Mouse (Mus musculus): Measurements from ENCODE around the gene Dpm1. TPM values are rescaled to one million over a fixed set of nuclear protein-coding genes. Genes with fewer than 3 reads are reported as not detected.

The Dpm1 gene
- polyA plus RNA-seq, 1 experiment from 2014 or later = 169 TPM

DNA sequence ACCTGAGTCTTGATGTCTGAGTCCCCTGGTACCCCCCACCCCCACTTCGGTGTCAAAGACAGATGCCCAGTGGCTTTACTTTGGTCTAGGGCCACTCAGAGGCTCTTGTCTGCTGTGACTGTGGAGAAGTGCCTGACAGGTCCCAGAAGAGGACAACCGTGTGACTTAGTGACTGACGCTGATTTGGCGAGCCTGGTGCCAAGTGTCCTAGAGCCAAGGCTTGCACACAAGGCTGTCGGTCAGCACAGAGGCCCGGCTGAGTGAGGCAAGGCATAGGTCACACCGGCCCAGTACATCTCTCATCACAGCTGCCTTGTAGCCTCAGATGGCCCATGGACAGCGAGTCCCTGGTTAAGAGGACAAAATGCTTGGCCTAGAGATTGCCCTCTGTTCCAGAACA is 28.7 kb upstream of the Dpm1 start:
- TF ChIP-seq CTCF (IDR thresholded peaks at IDR 0.05; ENCODE audit: low read depth) = no peak
- H3K9ac ChIP-seq (ENCODE audit: low read depth, low read length) = no peak overlapping the region
- DNase-seq (ENCODE audit: low spot score) (no peak), ATAC-seq (replicated peaks; ENCODE audit: low FRiP score, low read depth) (no peak)
- H3K36me3 ChIP-seq (ENCODE audit: insufficient read depth, low read length) = no peaks in the 10 kb centered on the region
- no peak overlapping the region for H3K4me2 ChIP-seq (ENCODE audit: low read length)
- H3K27me3 ChIP-seq (ENCODE audit: insufficient read depth, low read length) = no peaks in the 10 kb centered on the region
- no peaks in the 10 kb centered on the region for H3K9me3 ChIP-seq (replicated peaks; ENCODE audit: low read length)
- no peak overlapping the region for H3K27ac ChIP-seq
- no peak overlapping the region for H3K4me3 ChIP-seq (replicated peaks; ENCODE audit: low read depth, low read length)
- no peaks in the 10 kb centered on the region for H3K4me1 ChIP-seq (replicated peaks; ENCODE audit: insufficient read depth, low read length)
- WGBS = 87% methylated on average over 8 of the region's 8 CpGs

DNA sequence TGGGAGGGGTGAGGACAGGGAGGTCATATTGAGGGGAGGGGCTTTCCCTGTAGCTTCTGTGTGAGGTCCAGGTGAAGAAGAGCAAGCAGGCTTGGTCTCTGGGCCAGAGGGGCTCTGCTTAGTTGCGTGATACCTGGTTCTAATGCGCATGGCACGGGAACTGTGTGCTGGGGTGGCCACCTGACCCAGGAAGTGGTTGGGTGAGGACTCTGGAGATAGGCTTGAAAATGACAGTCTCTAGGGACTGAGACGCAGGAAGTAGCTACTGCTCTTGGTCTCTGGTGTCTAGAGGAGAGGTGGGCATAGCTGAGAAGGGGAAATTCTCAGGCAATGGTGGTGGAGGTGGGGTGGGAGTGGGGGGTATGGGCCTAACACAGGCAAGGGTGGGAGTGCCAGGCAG is 26.8 kb upstream of the Dpm1 start:
- Histone ChIP-seq H3K36me3 (ENCODE audit: insufficient read depth, low read length) (no peaks in the 10 kb centered on the region), H3K9ac (ENCODE audit: low read depth, low read length) (no peak overlapping the region), H3K27ac (no peak overlapping the region), H3K9me3 (replicated peaks; ENCODE audit: low read length) (no peaks in the 10 kb centered on the region), H3K4me2 (ENCODE audit: low read length) (no peak overlapping the region), H3K27me3 (ENCODE audit: insufficient read depth, low read length) (no peaks in the 10 kb centered on the region), H3K4me1 (replicated peaks; ENCODE audit: insufficient read depth, low read length) (no peaks in the 10 kb centered on the region), H3K4me3 (replicated peaks; ENCODE audit: low read depth, low read length) (no peak overlapping the region)
- ATAC-seq (replicated peaks; ENCODE audit: low FRiP score, low read depth) (no peak), DNase-seq (ENCODE audit: low spot score) (no peak)
- no peak for TF ChIP-seq CTCF (IDR thresholded peaks at IDR 0.05; ENCODE audit: low read depth)
- WGBS = 89% methylated on average over 4 of the region's 4 CpGs

DNA sequence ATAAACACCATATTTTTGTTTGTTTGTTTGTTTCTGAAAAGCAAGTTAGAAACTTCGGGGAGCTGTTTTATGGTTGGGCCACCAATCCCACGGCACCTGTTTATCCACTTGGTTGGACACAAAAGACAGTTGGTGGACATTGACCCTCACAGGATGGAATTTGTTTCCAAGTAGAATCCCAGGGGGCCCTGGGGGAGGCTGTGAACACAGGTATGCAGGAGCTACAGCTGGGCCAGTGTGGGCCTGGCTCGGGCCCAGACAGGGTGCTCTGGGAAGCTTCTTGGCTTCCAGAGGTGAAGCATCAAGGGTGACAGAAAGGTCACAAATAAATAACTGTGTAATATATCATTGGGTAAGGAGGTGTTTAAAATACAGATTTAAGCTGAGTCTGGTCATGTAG is 26.1 kb upstream of the Dpm1 start:
- Histone ChIP-seq H3K9ac (ENCODE audit: low read depth, low read length) (no peak overlapping the region), H3K4me3 (replicated peaks; ENCODE audit: low read depth, low read length) (no peak overlapping the region), H3K27me3 (ENCODE audit: insufficient read depth, low read length) (no peaks in the 10 kb centered on the region), H3K9me3 (replicated peaks; ENCODE audit: low read length) (no peaks in the 10 kb centered on the region), H3K27ac (no peak overlapping the region), H3K36me3 (ENCODE audit: insufficient read depth, low read length) (no peaks in the 10 kb centered on the region), H3K4me2 (ENCODE audit: low read length) (no peak overlapping the region), H3K4me1 (replicated peaks; ENCODE audit: insufficient read depth, low read length) (no peaks in the 10 kb centered on the region)
- 59% methylated on average over 3 of the region's 3 CpGs for WGBS
- no peak for ATAC-seq (replicated peaks; ENCODE audit: low FRiP score, low read depth)
- DNase-seq (ENCODE audit: low spot score) = no peak
- TF ChIP-seq CTCF (IDR thresholded peaks at IDR 0.05; ENCODE audit: low read depth) = no peak

DNA sequence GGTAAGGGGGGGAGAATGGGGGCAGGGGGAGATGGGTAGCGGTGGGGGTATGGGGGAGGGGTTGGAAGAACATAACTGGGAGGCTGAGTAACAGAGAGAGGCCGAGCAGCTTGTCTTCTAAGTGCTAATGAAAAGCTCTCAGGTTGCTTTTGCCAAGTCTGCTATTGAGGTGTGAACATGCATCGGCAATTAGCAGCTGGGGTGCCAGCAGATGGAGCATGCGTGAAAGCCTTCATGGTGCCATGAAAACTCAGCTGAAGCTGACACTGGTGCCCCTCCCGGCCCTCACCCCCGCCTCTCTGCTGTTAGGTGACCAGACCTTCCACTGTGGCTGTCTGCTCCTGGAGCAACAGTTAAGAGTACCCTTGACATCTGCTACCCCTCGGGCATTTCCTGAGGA is 23.4 kb upstream of the Dpm1 start:
- Histone ChIP-seq H3K4me3 (replicated peaks; ENCODE audit: low read depth, low read length) (no peak overlapping the region), H3K36me3 (ENCODE audit: insufficient read depth, low read length) (no peaks in the 10 kb centered on the region), H3K27me3 (ENCODE audit: insufficient read depth, low read length) (no peaks in the 10 kb centered on the region), H3K27ac (no peak overlapping the region), H3K9ac (ENCODE audit: low read depth, low read length) (no peak overlapping the region), H3K4me2 (ENCODE audit: low read length) (no peak overlapping the region), H3K4me1 (replicated peaks; ENCODE audit: insufficient read depth, low read length) (no peaks in the 10 kb centered on the region), H3K9me3 (replicated peaks; ENCODE audit: low read length) (no peaks in the 10 kb centered on the region)
- 41% methylated on average over 7 of the region's 7 CpGs for WGBS
- ATAC-seq (replicated peaks; ENCODE audit: low FRiP score, low read depth) (no peak), DNase-seq (ENCODE audit: low spot score) (no peak)
- no peak for TF ChIP-seq CTCF (IDR thresholded peaks at IDR 0.05; ENCODE audit: low read depth)

DNA sequence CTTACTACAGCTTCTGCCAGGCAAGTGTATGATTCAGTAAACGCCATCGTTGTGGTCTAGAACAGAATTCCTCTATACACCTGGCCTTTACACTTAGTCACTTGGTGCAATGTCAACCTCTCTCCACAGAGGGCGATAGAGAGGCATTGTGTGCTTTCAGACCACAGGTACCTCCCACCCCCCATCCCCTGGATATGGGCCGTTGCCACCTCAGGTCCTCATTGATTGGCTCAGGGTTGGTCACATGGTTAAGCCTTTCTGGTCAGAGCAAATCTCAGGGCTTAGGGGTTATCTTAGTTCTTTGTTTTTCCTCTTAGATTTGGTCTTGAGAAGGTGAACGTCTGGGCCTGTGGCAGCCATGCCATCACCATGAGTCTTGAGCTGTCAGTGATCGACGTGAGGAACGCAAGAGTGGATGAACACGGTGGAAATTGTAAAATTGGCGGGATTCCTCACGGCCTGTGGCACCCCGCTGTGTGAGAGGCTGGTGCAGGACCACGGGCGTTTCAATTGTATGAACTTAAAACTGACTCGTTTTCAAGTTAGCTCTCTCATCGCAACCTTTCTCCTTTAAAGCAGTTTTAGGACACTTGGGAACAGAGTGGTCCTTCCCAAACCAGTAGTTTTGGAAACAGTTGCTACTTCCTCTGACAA is 22.4 kb upstream of the Dpm1 start:
- Histone ChIP-seq H3K4me3 (replicated peaks; ENCODE audit: low read depth, low read length) (no peak overlapping the region), H3K4me1 (replicated peaks; ENCODE audit: insufficient read depth, low read length) (no peaks in the 10 kb centered on the region), H3K9me3 (replicated peaks; ENCODE audit: low read length) (no peaks in the 10 kb centered on the region), H3K27ac (no peak overlapping the region), H3K27me3 (ENCODE audit: insufficient read depth, low read length) (no peaks in the 10 kb centered on the region), H3K36me3 (ENCODE audit: insufficient read depth, low read length) (no peaks in the 10 kb centered on the region), H3K4me2 (ENCODE audit: low read length) (no peak overlapping the region), H3K9ac (ENCODE audit: low read depth, low read length) (no peak overlapping the region)
- peak; percentile 78 for TF ChIP-seq CTCF (IDR thresholded peaks at IDR 0.05; ENCODE audit: low read depth)
- peak; percentile 55 for DNase-seq (ENCODE audit: low spot score)
- 18% methylated on average over 16 of the region's 16 CpGs for WGBS
- ATAC-seq (replicated peaks; ENCODE audit: low FRiP score, low read depth) = peak; percentile 71

DNA sequence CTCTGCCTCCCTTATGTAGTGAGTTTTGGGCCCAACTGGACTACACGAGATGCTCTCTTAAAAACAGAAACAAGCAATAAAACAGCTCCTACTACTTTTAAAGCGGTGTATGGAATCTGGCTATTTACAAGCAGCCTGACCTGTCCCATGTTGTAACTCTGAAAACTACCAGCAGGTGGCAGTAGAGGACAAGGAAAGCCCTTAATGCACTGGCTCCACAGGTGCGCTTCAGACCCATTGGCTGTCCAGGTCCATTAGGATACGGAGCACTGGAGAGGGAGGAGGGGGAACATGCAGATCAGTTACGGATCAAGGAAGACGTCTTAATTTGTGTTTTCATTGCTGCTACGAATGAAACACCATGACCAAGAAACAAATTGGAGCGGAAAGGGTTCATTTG is 19.9 kb upstream of the Dpm1 start:
- 15% methylated on average over 8 of the region's 8 CpGs for WGBS
- no peak overlapping the region for H3K27ac ChIP-seq
- H3K9me3 ChIP-seq (replicated peaks; ENCODE audit: low read length) = no peaks in the 10 kb centered on the region
- H3K4me3 ChIP-seq (replicated peaks; ENCODE audit: low read depth, low read length) = no peak overlapping the region
- no peaks in the 10 kb centered on the region for H3K27me3 ChIP-seq (ENCODE audit: insufficient read depth, low read length)
- H3K4me2 ChIP-seq (ENCODE audit: low read length) = no peak overlapping the region
- no peaks in the 10 kb centered on the region for H3K36me3 ChIP-seq (ENCODE audit: insufficient read depth, low read length)
- peak; percentile 91 for TF ChIP-seq CTCF (IDR thresholded peaks at IDR 0.05; ENCODE audit: low read depth)
- no peak overlapping the region for H3K9ac ChIP-seq (ENCODE audit: low read depth, low read length)
- ATAC-seq (replicated peaks; ENCODE audit: low FRiP score, low read depth) = no peak
- peak; percentile 82 for DNase-seq (ENCODE audit: low spot score)
- no peaks in the 10 kb centered on the region for H3K4me1 ChIP-seq (replicated peaks; ENCODE audit: insufficient read depth, low read length)

DNA sequence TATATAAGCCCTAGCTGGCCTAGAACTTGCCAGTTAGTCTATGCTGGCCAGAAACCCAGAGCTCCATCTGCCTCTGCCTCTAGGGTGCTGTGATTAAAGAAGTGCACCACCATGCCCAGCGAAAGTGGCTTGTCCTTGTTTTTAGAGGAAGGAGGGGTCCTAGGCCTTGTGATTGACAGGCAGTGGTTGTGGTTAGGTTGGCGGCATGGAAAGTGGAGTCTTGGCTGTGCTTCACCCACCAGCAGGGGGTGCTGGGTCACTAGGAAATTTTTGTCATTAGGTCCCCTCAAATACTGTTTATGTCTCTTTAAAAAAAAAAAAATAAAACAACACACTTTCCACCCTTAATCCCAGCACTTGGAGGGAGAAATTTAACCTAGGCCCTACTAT is 18.5 kb upstream of the Dpm1 start:
- H3K9me3 ChIP-seq (replicated peaks; ENCODE audit: low read length) = no peaks in the 10 kb centered on the region
- no peaks in the 10 kb centered on the region for H3K36me3 ChIP-seq (ENCODE audit: insufficient read depth, low read length)
- no peaks in the 10 kb centered on the region for H3K27me3 ChIP-seq (ENCODE audit: insufficient read depth, low read length)
- 30% methylated on average over 2 of the region's 2 CpGs for WGBS
- no peaks in the 10 kb centered on the region for H3K4me1 ChIP-seq (replicated peaks; ENCODE audit: insufficient read depth, low read length)
- DNase-seq (ENCODE audit: low spot score) = peak; percentile 55
- ATAC-seq (replicated peaks; ENCODE audit: low FRiP score, low read depth) = no peak
- peak; percentile 65 for TF ChIP-seq CTCF (IDR thresholded peaks at IDR 0.05; ENCODE audit: low read depth)
- no peak overlapping the region for H3K4me3 ChIP-seq (replicated peaks; ENCODE audit: low read depth, low read length)
- H3K27ac ChIP-seq = no peak overlapping the region
- no peak overlapping the region for H3K9ac ChIP-seq (ENCODE audit: low read depth, low read length)
- no peak overlapping the region for H3K4me2 ChIP-seq (ENCODE audit: low read length)

Measured in kidney, postnatal 0 days (tissue).